Mouse (Mus musculus) erythroblast, adult 5-6 weeks (primary cell): ENCODE results near the gene Ssbp1. TPM values are rescaled to one million over a fixed set of nuclear protein-coding genes. Genes with fewer than 3 reads are reported as not detected.

Experiments used
- ATAC-seq: replicated peaks from 2 replicates; pipeline ENCODE4 v1.8.0; 2016; ENCODE audit warnings: moderate number of reproducible peaks, mild to moderate bottlenecking, moderate TSS enrichment, inconsistent platforms; ENCODE audit not compliant: poor library complexity, low FRiP score, severe bottlenecking
- total RNA-seq, 2 experiments: library from RNA; stranded (forward) in 1 of 2; stranded (reverse) in 1 of 2; fragments of 150-400 nt in 1 of 2; fragments of 200-764, 138-1000 nt in 1 of 2; gene quantifications; 2 replicates each; pipeline versions ENCODE4 v1.2.3 to v1.2.4; 2015 to 2017; ENCODE audit warnings: low replicate concordance in 2 of 2

Gene Ssbp1
- total RNA-seq, 2 experiments from 2014 or later = 23.8 to 42.5 TPM

GRCm38 (mm10) chr6:40448626-40449025 lies 22.5 kb upstream of the Ssbp1 start:
- no peak for ATAC-seq

- no peak; the same call in 1 of the 2 replicates for ATAC-seq
These were observed 16.6 kb upstream of the Ssbp1 start for GRCm38 (mm10) chr6:40454436-40455041.

- ATAC-seq = no peak
These were observed 5.4 kb upstream of the Ssbp1 start for GRCm38 (mm10) chr6:40465710-40466109.

GRCm38 (mm10) chr6:40471720-40472010 lies 513 bp downstream of the Ssbp1 start:
- ATAC-seq = no peak

- no peak for ATAC-seq
These were observed 5.0 kb downstream of the Ssbp1 start for GRCm38 (mm10) chr6:40476132-40476531.

- ATAC-seq = no peak
These were observed 8.6 kb downstream of the Ssbp1 start for GRCm38 (mm10) chr6:40479705-40480104.

GRCm38 (mm10) chr6:40482318-40482717 lies 11.2 kb downstream of the Ssbp1 start:
- ATAC-seq = no peak

- ATAC-seq = no peak
These were observed 19.8 kb downstream of the Ssbp1 start, which contains the start of gene Tas2r137 for GRCm38 (mm10) chr6:40490933-40491332. Gene Tas2r137, plus strand, starts transcription at chr6:40491233.

GRCm38 (mm10) chr6:40493229-40493628 lies 22.1 kb downstream of the Ssbp1 start, which contains the start of gene Tas2r108:
Gene Tas2r108, plus strand, starts transcription at chr6:40493529.
- no peak for ATAC-seq

GRCm38 (mm10) chr6:40519408-40519807 lies 48.3 kb downstream of the Ssbp1 start, which contains the start of gene Prss37:
Gene Prss37, minus strand, starts transcription at chr6:40519508.
- ATAC-seq = no peak

Other genes with a start within 250 kb of the Ssbp1 start
- 5.0 and 5.9 TPM in 2 replicates for gene Agk, start 146.2 kb upstream of the Ssbp1 start, total RNA-seq (2015; ENCODE audit: low replicate concordance)
- 2.8 and 4.0 TPM in 2 replicates for gene Agk, start 146.2 kb upstream of the Ssbp1 start, total RNA-seq (2017; ENCODE audit: low replicate concordance)
- gene E330009J07Rik, start 35.2 kb upstream of the Ssbp1 start, total RNA-seq (2015; ENCODE audit: low replicate concordance) = 7.5 and 9.6 TPM in 2 replicates
- gene E330009J07Rik, start 35.2 kb upstream of the Ssbp1 start, total RNA-seq (2017; ENCODE audit: low replicate concordance) = 2.8 and 6.0 TPM in 2 replicates
- not detected in 2 replicates for gene Wee2, start 32.3 kb upstream of the Ssbp1 start, total RNA-seq (2015; ENCODE audit: low replicate concordance)
- gene Wee2, start 32.3 kb upstream of the Ssbp1 start, total RNA-seq (2017; ENCODE audit: low replicate concordance) = not detected in 2 replicates
- not detected in 2 replicates for gene Tas2r137, start 19.9 kb downstream of the Ssbp1 start, total RNA-seq (2015; ENCODE audit: low replicate concordance)
- not detected in 2 replicates for gene Tas2r137, start 19.9 kb downstream of the Ssbp1 start, total RNA-seq (2017; ENCODE audit: low replicate concordance)
- gene Tas2r108, start 22.2 kb downstream of the Ssbp1 start, total RNA-seq (2015; ENCODE audit: low replicate concordance) = not detected in 2 replicates
- not detected in 2 replicates for gene Tas2r108, start 22.2 kb downstream of the Ssbp1 start, total RNA-seq (2017; ENCODE audit: low replicate concordance)
- not detected in 2 replicates for gene Prss37, start 48.2 kb downstream of the Ssbp1 start, total RNA-seq (2015; ENCODE audit: low replicate concordance)
- not detected in 2 replicates for gene Prss37, start 48.2 kb downstream of the Ssbp1 start, total RNA-seq (2017; ENCODE audit: low replicate concordance)
- not detected in 2 replicates for gene Olfr461, start 83.7 kb downstream of the Ssbp1 start, total RNA-seq (2015; ENCODE audit: low replicate concordance)
- not detected in 2 replicates for gene Olfr461, start 83.7 kb downstream of the Ssbp1 start, total RNA-seq (2017; ENCODE audit: low replicate concordance)
- not detected in 2 replicates for gene Olfr460, start 98.1 kb downstream of the Ssbp1 start, total RNA-seq (2015; ENCODE audit: low replicate concordance)
- not detected in 2 replicates for gene Olfr460, start 98.1 kb downstream of the Ssbp1 start, total RNA-seq (2017; ENCODE audit: low replicate concordance)
- 40.3 and 55.6 TPM in 2 replicates for gene Clec5a, start 114.5 kb downstream of the Ssbp1 start, total RNA-seq (2015; ENCODE audit: low replicate concordance)
- 32.6 and 35.8 TPM in 2 replicates for gene Clec5a, start 114.5 kb downstream of the Ssbp1 start, total RNA-seq (2017; ENCODE audit: low replicate concordance)
- not detected in 2 replicates for gene Tas2r138, start 142.0 kb downstream of the Ssbp1 start, total RNA-seq (2015; ENCODE audit: low replicate concordance)
- not detected in 2 replicates for gene Tas2r138, start 142.0 kb downstream of the Ssbp1 start, total RNA-seq (2017; ENCODE audit: low replicate concordance)
- gene Mgam, start 157.5 kb downstream of the Ssbp1 start, total RNA-seq (2015; ENCODE audit: low replicate concordance) = 18.4 and 24.8 TPM in 2 replicates
- gene Mgam, start 157.5 kb downstream of the Ssbp1 start, total RNA-seq (2017; ENCODE audit: low replicate concordance) = 8.1 and 23.0 TPM in 2 replicates